In the genomic region with DNA sequence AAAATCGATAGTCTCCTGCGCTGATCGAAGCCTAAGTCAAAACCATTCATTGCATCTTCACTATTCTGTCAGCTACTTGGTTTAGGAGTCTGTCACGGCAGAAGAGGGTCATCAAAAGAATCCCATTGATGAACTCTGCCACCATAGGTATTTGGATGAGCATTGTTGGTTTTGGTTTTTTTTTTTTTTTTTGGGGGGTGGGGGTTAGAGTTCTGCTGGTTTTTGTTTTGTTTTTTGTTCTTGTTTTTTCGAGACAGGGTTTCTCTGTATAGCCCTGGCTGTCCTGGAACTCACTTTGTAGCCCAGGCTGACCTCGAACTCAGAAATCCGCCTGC, we compare ENCODE assay signal across 8 mouse cellular contexts. TPM values are rescaled to one million over a fixed set of nuclear protein-coding genes. Genes with fewer than 3 reads are reported as not detected.
DNase-seq lines count a peak whose midpoint lies in the region; ATAC-seq and TF ChIP-seq lines count a peak whose summit lies in the region.

No protein-coding gene starts in this region.

- no peak for TF ChIP-seq EP300 in CH12.LX (IDR thresholded peaks at IDR 0.05; ENCODE audit: low read length)

- no peak for DNase-seq in heart, postnatal 14 days
- DNase-seq in CH12.LX (ENCODE audit: extremely low read depth): no peak
- DNase-seq in adrenal gland, adult 8-10 months: no peak
- no peak for DNase-seq in layer of hippocampus, adult 8-10 months (ENCODE audit: low spot score in 2 of 2)
- no peak for DNase-seq in layer of hippocampus, adult 9-11 months

- peaks cover 38% of the 10 kb centered on the region for H3K79me2 ChIP-seq in CH12.LX (replicated peaks; ENCODE audit: control insufficient read depth, extremely low read depth, insufficient read depth, poor library complexity, severe bottlenecking)

- no peak for TF ChIP-seq CTCF in CH12.LX (conservative IDR thresholded peaks at IDR 0.05 in 1 of 2, IDR thresholded peaks at IDR 0.05 in 1 of 2; ENCODE audit: low read depth in 2 of 2, low read length in 2 of 2)

- ATAC-seq in heart, embryonic 11.5 days (replicated peaks; ENCODE audit: insufficient number of reproducible peaks, low FRiP score, low TSS enrichment): no peak
- no peak; the same call in 1 of the 2 replicates for ATAC-seq in forebrain, embryonic 15.5 days (replicated peaks)
- ATAC-seq in liver, embryonic 16.5 days (ENCODE audit: low read depth): no peak

- H3K27me3 ChIP-seq in heart, embryonic 11.5 days (ENCODE audit: control insufficient read depth, insufficient read depth, low read length): no peaks in the 10 kb centered on the region
- no peaks in the 10 kb centered on the region for H3K27me3 ChIP-seq in CH12.LX (replicated peaks)
- no peaks in the 10 kb centered on the region for H3K27me3 ChIP-seq in forebrain, embryonic 15.5 days
- no peaks in the 10 kb centered on the region for H3K27me3 ChIP-seq in liver, embryonic 16.5 days (ENCODE audit: control insufficient read depth, insufficient read depth, low read depth, low read length)

- intact Hi-C loops in heart, postnatal 14 days (cut with DNase I): no loop called here

- dilution Hi-C loops in CH12.LX (cut with MboI; ENCODE audit: extremely low pct_ligation_motif_present, extremely low pct_unique_long_range_greater_than_20kb, low sequenced_read_pairs): no loop called here

- no peak for TF ChIP-seq POLR2A in CH12.LX (IDR thresholded peaks at IDR 0.05; ENCODE audit: low read depth, low read length)

- H3K9ac ChIP-seq in heart, embryonic 11.5 days (ENCODE audit: low read depth, low read length): no peak overlapping the region
- H3K9ac ChIP-seq in CH12.LX (ENCODE audit: insufficient read depth, low read depth): peak overlapping the region; percentile 24; the same call in 1 of the 2 replicates
- H3K9ac ChIP-seq in forebrain, embryonic 15.5 days (replicated peaks): peak overlapping the region; percentile 87
- H3K9ac ChIP-seq in liver, embryonic 16.5 days (ENCODE audit: low read depth, low read length): no peak overlapping the region

- no peak overlapping the region for H3K27ac ChIP-seq in heart, embryonic 11.5 days (ENCODE audit: low read depth, low read length)
- H3K27ac ChIP-seq in CH12.LX (ENCODE audit: insufficient read depth, low read depth): no peak overlapping the region
- H3K27ac ChIP-seq in forebrain, embryonic 15.5 days (replicated peaks): peak overlapping the region; percentile 86
- H3K27ac ChIP-seq in liver, embryonic 16.5 days (ENCODE audit: low read length): no peak overlapping the region

- 21% methylated on average over 7 of the region's 7 CpGs for WGBS in heart, embryonic 11.5 days (ENCODE audit: insufficient replicate concordance)
- 28% methylated on average over 7 of the region's 7 CpGs for WGBS in forebrain, embryonic 15.5 days
- 24% methylated on average over 7 of the region's 7 CpGs for WGBS in liver, embryonic 16.5 days (ENCODE audit: insufficient replicate concordance)

- H3K9me3 ChIP-seq in heart, embryonic 11.5 days (replicated peaks; ENCODE audit: control insufficient read depth, low read length): no peaks in the 10 kb centered on the region
- no peaks in the 10 kb centered on the region for H3K9me3 ChIP-seq in CH12.LX (replicated peaks; ENCODE audit: low read length)
- H3K9me3 ChIP-seq in forebrain, embryonic 15.5 days: no peaks in the 10 kb centered on the region
- no peaks in the 10 kb centered on the region for H3K9me3 ChIP-seq in liver, embryonic 16.5 days (replicated peaks; ENCODE audit: control insufficient read depth, low read length)

- in situ Hi-C loops in CH12.LX (cut with MboI; ENCODE audit: low pct_ligation_motif_present, low pct_unique_long_range_greater_than_20kb, low sequenced_read_pairs): no loop called here

- H3K4me2 ChIP-seq in heart, embryonic 11.5 days: peak overlapping the region; percentile 75
- H3K4me2 ChIP-seq in CH12.LX (ENCODE audit: insufficient read depth, low read depth, poor library complexity, severe bottlenecking): peak overlapping the region; percentile 9; the same call in 1 of the 2 replicates
- H3K4me2 ChIP-seq in forebrain, embryonic 15.5 days (replicated peaks): peak overlapping the region; percentile 74
- peak overlapping the region; percentile 96 for H3K4me2 ChIP-seq in liver, embryonic 16.5 days (ENCODE audit: low read depth, low read length)

- peak overlapping the region; percentile 100 for H3K4me3 ChIP-seq in heart, embryonic 11.5 days (ENCODE audit: low read depth, low read length)
- H3K4me3 ChIP-seq in CH12.LX (replicated peaks in 1 of 3; ENCODE audit: low read depth in 2 of 3, low read length in 2 of 3, poor library complexity in 1 of 3): peak overlapping the region; percentile 75 to 91 (median 79)
- peak overlapping the region; percentile 99 for H3K4me3 ChIP-seq in forebrain, embryonic 15.5 days
- peak overlapping the region; percentile 99 for H3K4me3 ChIP-seq in liver, embryonic 16.5 days (ENCODE audit: low read depth, low read length)

- H3K4me1 ChIP-seq in heart, embryonic 11.5 days (ENCODE audit: control insufficient read depth, insufficient read depth, low read length): no peaks in the 10 kb centered on the region; the same call in 1 of the 2 replicates
- peaks cover 2 to 31% of the 10 kb centered on the region in 2 experiments; a peak in 3 of 4 replicates for H3K4me1 ChIP-seq in CH12.LX (ENCODE audit: control insufficient read depth in 1 of 2, insufficient read depth in 2 of 2)
- peaks cover 22% of the 10 kb centered on the region for H3K4me1 ChIP-seq in forebrain, embryonic 15.5 days
- peaks cover 16% of the 10 kb centered on the region for H3K4me1 ChIP-seq in liver, embryonic 16.5 days (ENCODE audit: control insufficient read depth, low read depth, low read length)

- no peaks in the 10 kb centered on the region for H3K36me3 ChIP-seq in heart, embryonic 11.5 days (ENCODE audit: control insufficient read depth, insufficient read depth, low read length)
- peaks cover 0 to 11% of the 10 kb centered on the region in 2 experiments for H3K36me3 ChIP-seq in CH12.LX (replicated peaks in 1 of 2; ENCODE audit: control insufficient read depth in 1 of 2, insufficient read depth in 1 of 2, low read length in 1 of 2)
- no peaks in the 10 kb centered on the region for H3K36me3 ChIP-seq in forebrain, embryonic 15.5 days
- H3K36me3 ChIP-seq in liver, embryonic 16.5 days (ENCODE audit: control insufficient read depth, insufficient read depth): no peaks in the 10 kb centered on the region

- no peak for TF ChIP-seq RAD21 in CH12.LX (IDR thresholded peaks at IDR 0.05; ENCODE audit: low read depth, low read length)

TF ChIP-seq in CH12.LX, 34 proteins besides CTCF, POLR2A, EP300 and RAD21:
- TF ChIP-seq ETS1 (conservative IDR thresholded peaks at IDR 0.05; ENCODE audit: low read depth, low read length) (no peak), NELFE (IDR thresholded peaks at IDR 0.05; ENCODE audit: low read depth, low read length) (no peak), ZNF384 (IDR thresholded peaks at IDR 0.05; ENCODE audit: low read depth, low read length) (peak; percentile 78), CHD1 (IDR thresholded peaks at IDR 0.05; ENCODE audit: low read depth, low read length) (0 out of 2 replicates have a peak, but pooled peaks have one; percentile 55), E2F4 (IDR thresholded peaks at IDR 0.05; ENCODE audit: insufficient replicate concordance, low read depth, low read length) (no peak), KAT2A (IDR thresholded peaks at IDR 0.05; ENCODE audit: insufficient replicate concordance, low read length) (no peak), IRF4 (IDR thresholded peaks at IDR 0.05; ENCODE audit: low read depth, low read length) (no peak)

RNA-seq across cellular contexts. Expression of a gene that starts 0.3 kb away (rescaled TPM):
- 76.3 and 90.9 TPM in 2 replicates for polyA plus RNA-seq in heart, embryonic 11.5 days (2014; fragmentation: Nextera tagmentation; extraction: Ambion mirVana)
- 10 to 100 TPM; 19.5 to 21.7 TPM for total RNA-seq in heart, postnatal 14 days (2021)
- 41.2 and 47.8 TPM in 2 replicates for total RNA-seq in CH12.LX (2012; rRNA removed)
- total RNA-seq in CH12.LX (2014; rRNA removed): 91.5 and 102 TPM in 2 replicates
- polyA plus RNA-seq in CH12.LX (2012; ENCODE audit: insufficient read length, low read depth): 47.5 and 52.4 TPM in 2 replicates
- 41.1 and 43.4 TPM in 2 replicates for polyA plus RNA-seq in forebrain, embryonic 15.5 days (2015; fragmentation: Nextera tagmentation; extraction: Ambion mirVana)
- 24.3 and 28.5 TPM in 2 replicates for polyA plus RNA-seq in liver, embryonic 16.5 days (2015; fragmentation: Nextera tagmentation; extraction: Ambion mirVana)
- 10 to 100 TPM; 35.5 to 40.7 (median 38.3) TPM for total RNA-seq in adrenal gland, adult 8-10 months (2022)
- 10 to 100 TPM; 61.8 to 69.3 (median 64.6) TPM for total RNA-seq in layer of hippocampus, adult 8-10 months (2022)

RNA-seq across cellular contexts. Expression of a gene that starts 9.8 kb away (rescaled TPM):
- 37.6 and 41.1 TPM in 2 replicates for polyA plus RNA-seq in heart, embryonic 11.5 days (2014; fragmentation: Nextera tagmentation; extraction: Ambion mirVana)
- total RNA-seq in heart, postnatal 14 days (2021): 1 to 10 TPM; 6.9 to 7.3 TPM
- total RNA-seq in CH12.LX (2012; rRNA removed) (25.9 and 36.8 TPM in 2 replicates), CH12.LX (2014; rRNA removed) (49.4 and 51.6 TPM in 2 replicates)
- 53.8 and 66.4 TPM in 2 replicates for polyA plus RNA-seq in CH12.LX (2012; ENCODE audit: insufficient read length, low read depth)
- 42.4 and 43.4 TPM in 2 replicates for polyA plus RNA-seq in forebrain, embryonic 15.5 days (2015; fragmentation: Nextera tagmentation; extraction: Ambion mirVana)
- polyA plus RNA-seq in liver, embryonic 16.5 days (2015; fragmentation: Nextera tagmentation; extraction: Ambion mirVana): 11.1 and 12.8 TPM in 2 replicates
- total RNA-seq in adrenal gland, adult 8-10 months (2022): 10 to 100 TPM; 11.7 to 19.7 (median 17.7) TPM
- 10 to 100 TPM; 19.8 to 30.2 (median 22.3) TPM for total RNA-seq in layer of hippocampus, adult 8-10 months (2022)

Comparison
In these comparisons a context has a peak if more than half of its experiments do, and no peak if none do; other contexts are left out.
1. H3K4me2 ChIP-seq: peak in every context shown above with its lines; median percentile 96 in liver, embryonic 16.5 days; 75 in heart, embryonic 11.5 days; 74 in forebrain, embryonic 15.5 days; 9 in CH12.LX.
2. H3K9ac ChIP-seq: peak in CH12.LX (single experiment) and forebrain, embryonic 15.5 days (single experiment); none in heart, embryonic 11.5 days (single experiment) and liver, embryonic 16.5 days (single experiment).
3. Peak in every context shown above with its lines, with median percentiles within 50 percentile points of each other: H3K4me3 ChIP-seq.